Mouse (Mus musculus) thymus, postnatal 0 days (tissue): ENCODE data around the gene Brms1l. TPM values are rescaled to one million over a fixed set of nuclear protein-coding genes. Genes with fewer than 3 reads are reported as not detected.

Source experiments
- DNase-seq: peaks from one replicate; pipeline ENCODE4 v3.0.0-alpha.2; 2015; ENCODE audit warnings: low spot score
- microRNA-seq: library from miRNA; unstranded; fragments of <30 nt; microRNA quantifications from one replicate; pipeline ENCODE4, GENCODE M21; 2016; ENCODE audit warnings: borderline number of aligned reads
- polyA plus RNA-seq: library from polyadenylated mRNA; unstranded; fragments of >200 nt; fragmentation: Nextera tagmentation; extraction: Ambion mirVana; gene quantifications from 2 replicates; pipeline ENCODE4 v1.2.1, GENCODE M21; 2015

Gene Brms1l
- polyA plus RNA-seq, 1 experiment from 2014 or later = 28.5 TPM

DNA sequence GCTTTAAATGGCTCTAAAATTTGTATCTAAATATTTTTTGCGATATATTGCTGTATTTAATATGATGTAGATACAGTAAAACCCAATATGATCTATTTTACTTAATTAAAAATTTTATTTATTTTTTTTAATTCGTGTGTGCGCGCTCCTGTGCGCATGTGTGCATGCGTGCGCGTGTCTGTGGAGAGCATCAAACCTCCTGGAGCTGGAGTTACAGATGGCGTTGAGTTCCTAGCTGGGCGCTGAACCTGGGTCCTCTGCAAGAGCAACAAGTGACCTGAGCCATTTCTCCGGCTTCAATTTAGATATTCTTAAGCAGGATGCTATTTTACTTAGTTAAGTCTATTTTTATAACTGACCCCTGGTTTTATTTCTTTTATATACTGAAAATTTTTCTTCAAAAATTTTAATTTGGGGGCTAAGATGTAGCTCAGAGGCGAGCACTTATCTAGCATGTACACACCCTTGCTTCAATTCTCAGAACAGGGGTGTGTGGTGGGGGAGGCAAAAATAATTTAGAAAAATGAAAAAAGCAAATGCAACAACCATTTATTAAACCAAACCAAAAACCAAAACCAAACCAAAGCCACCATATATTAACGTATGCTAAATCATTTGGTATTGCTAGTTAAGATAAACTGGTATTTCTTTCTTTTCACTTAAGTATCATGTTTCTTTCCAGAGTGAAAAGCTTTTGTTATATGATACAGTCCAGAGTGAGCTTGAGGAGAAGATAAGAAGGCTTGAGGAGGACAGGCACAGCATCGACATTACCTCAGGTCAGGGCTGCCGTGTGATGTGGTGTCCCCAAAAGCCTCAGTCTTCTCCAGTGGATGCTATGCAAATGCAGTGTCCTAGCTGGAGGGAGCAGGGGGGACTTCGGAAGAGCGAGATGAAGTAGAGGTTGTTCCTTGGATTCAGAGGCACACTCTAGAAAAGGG, 23.6 kb downstream of the Brms1l start:
- no peak for DNase-seq

DNA sequence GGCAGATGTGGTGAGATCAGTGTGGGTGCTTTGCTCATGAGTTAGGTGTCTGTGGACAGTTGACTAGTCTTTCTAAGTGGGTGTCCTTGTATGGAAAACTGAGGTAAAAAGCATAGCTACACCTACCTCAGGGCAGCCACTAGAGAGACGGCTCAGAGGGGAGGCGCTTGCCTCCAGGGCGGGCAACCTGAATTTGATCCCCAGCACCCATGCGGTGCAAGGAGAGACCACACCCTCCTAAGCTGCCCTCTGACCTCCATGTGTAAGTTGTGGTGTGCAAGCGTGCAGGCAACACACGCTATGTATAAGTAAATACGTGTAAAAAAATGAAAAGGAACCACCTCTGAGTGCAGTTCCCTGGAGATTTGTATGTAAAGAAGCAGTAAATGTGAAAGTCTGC, 24.5 kb downstream of the Brms1l start:
- no peak for DNase-seq

DNA sequence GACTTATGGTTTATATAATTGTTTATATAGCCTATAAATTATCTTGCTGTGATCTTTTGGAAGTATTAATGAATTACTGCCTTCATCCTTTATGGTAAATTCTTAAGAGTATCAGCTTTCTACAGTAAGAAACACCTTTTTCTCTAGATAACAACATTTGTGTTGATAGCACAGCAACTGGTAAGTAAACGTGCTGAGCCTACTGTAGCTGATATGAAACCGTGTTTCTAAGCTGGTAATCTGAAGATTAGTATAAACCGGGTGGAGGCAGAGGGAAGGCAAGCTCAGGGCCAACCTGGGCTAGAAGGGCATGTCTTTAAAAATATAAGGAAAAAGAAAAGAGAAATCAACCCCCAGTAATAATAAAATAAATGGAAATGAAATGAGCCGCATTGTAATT, 31.6 kb downstream of the Brms1l start:
- no peak for DNase-seq

DNA sequence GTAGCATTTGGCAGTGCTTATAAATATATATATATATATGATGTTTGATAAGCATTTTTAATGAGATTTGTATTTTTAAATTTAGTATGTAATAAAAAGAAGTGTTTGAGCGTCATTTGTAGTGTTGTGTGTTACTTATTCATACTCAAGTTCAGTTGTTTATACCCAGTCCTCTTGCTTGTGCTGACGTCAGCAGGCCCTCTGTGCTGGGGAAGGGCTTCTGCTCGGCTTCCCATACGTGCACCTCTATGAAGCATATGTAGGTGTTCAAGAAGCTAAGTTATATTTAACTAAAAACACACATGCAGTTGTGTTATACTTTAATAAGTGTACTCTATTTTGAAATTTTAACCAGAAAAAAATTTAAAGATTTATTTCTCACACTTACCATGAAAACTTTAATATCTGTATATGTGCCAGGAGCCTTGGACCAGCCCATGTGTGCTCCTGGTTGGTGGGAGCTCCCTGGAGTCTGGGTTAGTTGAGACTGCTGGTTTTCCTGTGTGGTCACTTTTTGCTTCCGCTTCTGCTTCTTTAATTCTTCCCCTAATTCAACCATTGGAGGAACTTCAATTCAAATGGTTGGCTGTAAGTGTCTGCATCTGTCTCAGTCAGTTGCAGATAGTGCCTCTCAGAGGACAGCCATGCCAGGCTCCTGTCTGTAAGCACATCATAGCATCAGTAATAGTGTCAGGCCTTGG, 33.6 kb downstream of the Brms1l start:
- DNase-seq = no peak

DNA sequence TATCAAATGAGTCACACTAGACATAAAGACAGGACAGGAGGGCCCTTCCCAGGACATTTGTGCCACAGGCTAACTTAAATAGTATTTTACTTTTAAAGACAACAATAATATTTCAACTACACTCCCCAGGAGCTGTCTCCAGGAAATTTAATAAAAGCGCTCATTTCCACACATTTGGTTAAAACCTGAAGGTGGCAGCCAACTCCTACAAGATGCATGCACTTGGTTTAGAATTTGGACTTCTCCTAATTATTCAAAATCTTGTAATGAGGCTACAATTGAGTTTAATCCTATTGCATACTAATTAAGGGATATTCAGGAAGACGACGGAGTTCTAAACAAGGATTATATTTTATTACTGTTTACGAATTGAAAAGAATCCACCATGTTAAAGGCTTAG, 49.3 kb downstream of the Brms1l start:
- no peak for DNase-seq

DNA sequence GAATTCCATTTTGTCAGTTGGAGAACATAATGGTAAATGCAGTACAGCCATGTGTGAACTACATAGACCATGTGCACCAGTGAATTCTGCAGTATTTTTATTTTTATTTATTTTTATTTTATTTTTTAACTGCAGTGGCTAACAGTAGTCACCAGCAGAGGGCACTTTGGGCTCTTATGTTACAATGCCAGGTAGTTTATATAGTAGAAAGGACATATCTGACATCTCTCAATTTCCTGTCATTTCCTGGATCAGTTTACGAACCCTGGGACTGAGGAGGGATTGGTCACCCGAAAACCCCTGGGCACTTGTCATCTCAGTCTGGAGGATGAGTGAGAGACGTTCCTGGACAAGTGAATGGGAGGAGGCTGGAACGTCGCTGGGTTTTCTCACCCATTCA, 52.4 kb downstream of the Brms1l start:
- no peak for DNase-seq

DNA sequence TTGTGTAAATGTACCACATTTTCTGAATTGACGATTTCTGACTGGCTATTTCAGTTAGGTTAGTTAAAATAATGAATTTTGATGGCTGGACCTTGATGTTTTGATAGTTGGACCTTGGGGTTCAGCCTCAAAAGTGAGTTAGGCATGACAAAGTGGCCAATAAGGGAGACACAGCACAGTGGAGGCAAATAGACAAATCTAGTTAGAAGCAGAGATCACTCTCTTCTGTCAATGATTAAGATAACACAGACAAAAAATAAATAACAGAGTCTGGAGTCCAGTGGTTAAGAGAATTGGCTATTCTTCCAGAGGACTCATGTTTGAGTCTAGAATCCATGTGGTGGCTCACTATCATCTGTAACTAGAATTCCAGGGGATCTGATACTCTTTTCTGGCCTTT, 68.7 kb downstream of the Brms1l start:
- no peak for DNase-seq

DNA sequence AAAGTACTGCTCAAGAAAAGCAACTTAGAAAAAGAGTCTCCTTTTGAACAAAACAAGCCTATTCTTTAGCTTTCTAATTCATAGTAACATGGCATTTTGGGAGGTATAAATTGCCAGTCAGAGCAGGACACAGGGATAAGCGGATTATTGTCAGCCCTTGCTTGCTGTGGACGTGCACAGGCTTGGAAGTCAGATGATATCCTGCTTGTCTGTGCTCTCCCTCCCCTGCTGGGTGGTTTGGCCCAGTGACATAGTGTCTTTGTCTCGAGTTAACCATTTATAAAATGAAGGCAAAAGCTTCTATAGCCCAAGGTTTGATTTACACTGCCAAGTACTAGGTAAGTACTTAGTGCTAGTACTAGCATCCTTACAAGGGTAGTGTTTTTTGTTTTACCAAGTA, 76.0 kb downstream of the Brms1l start:
- DNase-seq = no peak

DNA sequence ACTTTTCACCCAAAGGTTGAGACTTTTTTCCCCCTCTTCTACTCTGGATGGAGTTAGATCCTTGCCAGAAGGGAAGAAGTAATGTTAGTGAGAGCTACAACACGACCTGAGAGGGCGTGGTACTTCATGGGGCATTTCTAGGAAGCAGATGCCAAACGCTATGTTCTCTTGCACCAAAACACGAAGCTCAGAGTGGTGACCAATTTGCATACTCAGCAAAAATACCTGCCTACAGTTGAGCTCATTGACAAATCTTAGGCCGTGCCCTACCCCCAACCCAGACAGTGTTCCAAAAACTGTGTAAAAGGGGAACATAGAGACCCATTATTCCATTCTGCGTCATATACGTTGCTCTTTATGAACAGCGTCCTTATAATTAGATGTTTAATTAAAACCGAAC, 77.1 kb downstream of the Brms1l start:
- DNase-seq = no peak

DNA sequence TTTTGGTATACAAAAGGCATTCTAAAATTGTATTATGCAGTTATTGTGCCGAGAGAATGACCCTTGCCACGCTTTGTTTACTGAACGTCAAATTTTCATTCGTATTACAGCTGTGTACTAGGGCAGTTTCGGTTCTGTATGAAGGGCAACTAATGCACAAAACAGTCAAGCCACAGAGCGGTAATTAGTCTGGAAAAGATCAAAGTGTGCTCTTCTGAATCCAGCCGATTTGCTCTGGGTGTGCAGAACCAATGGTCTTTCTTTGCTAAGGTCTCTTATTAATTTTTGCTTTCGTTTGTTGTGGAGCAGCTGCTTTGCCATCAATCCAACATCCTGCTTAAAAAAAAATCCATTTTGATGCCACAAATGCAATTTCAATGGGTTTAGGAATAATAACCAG, 80.1 kb downstream of the Brms1l start:
- no peak for DNase-seq

DNA sequence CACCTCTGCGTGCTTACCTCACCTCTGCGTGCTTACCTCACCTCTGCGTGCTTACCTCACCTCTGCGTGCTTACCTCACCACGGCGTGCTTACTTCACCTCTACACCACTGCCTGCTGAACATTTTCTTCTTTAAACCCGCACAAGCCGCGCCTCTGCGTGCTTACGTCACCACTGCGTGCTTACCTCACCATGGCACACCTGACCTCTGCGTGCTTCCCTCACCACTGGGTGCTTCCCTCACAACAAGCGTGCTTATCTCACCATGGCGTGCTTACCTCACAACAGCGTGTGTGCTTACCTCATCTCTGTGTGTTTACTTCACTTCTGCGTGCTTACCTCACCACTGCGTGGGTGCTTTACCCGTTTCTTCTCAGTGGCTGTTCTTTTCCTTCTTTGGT, 80.9 kb downstream of the Brms1l start:
- DNase-seq = no peak

Small RNA genes within 50 kb of the gene (microRNA-seq; reads per million reads assigned to microRNA genes)
- not detected for gene Gm23394

Other genes with a start within 250 kb of the Brms1l start
- 0.09 and 0.25 TPM in 2 replicates for gene Insm2, start 236.9 kb upstream of the Brms1l start, polyA plus RNA-seq
- 14.4 and 15.7 TPM in 2 replicates for gene Ralgapa1, start 15.2 kb upstream of the Brms1l start, polyA plus RNA-seq